In the genomic region with DNA sequence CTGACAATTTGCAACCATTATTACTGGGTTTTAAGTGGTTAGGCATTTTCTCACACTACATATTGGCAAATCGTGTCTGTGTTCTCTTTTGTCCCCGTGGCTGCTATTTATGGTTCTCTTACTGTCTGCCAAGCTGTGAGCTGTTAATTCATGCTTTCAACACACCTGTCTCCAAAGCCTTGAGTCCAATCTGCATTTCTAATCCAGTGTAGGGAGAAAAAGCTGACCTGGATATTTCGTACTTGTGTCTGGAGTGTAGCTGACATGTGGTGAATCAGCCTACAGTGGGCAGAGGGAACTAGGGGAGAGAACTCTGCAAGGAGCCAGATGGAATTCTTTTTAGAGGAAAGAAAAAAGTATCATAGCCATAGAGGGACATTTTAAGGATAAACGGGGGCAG, we compare ENCODE assay signal across 9 mouse cellular contexts. TPM values are rescaled to one million over a fixed set of nuclear protein-coding genes. Genes with fewer than 3 reads are reported as not detected.
DNase-seq lines count a peak whose midpoint lies in the region; ATAC-seq and TF ChIP-seq lines count a peak whose summit lies in the region.
"Had no signal": no experiment of that assay in that cellular context is flagged by ENCODE, and none has a peak within 500 bp of the region (broad histone marks: within the 10 kb centered on the region; RNA-seq: fewer than 3 reads in every experiment).

No protein-coding gene starts in this region.

- H3K9me3 ChIP-seq in limb, embryonic 14.5 days (ENCODE audit: control insufficient read depth, low read length): no peaks in the 10 kb centered on the region
- no peaks in the 10 kb centered on the region for H3K9me3 ChIP-seq in limb, embryonic 10.5 days (replicated peaks)
- no peaks in the 10 kb centered on the region for H3K9me3 ChIP-seq in heart, embryonic 13.5 days
- no peaks in the 10 kb centered on the region for H3K9me3 ChIP-seq in neural tube, embryonic 13.5 days

- no peaks in the 10 kb centered on the region for H3K27me3 ChIP-seq in limb, embryonic 14.5 days (ENCODE audit: control insufficient read depth, insufficient read depth, low read length)
- no peaks in the 10 kb centered on the region for H3K27me3 ChIP-seq in limb, embryonic 10.5 days (ENCODE audit: low read depth, poor library complexity, severe bottlenecking)
- no peaks in the 10 kb centered on the region for H3K27me3 ChIP-seq in heart, embryonic 13.5 days (replicated peaks)
- H3K27me3 ChIP-seq in neural tube, embryonic 13.5 days: no peaks in the 10 kb centered on the region

- H3K27ac ChIP-seq in limb, embryonic 14.5 days (replicated peaks; ENCODE audit: low read depth, low read length): no peak overlapping the region
- no peak overlapping the region for H3K27ac ChIP-seq in limb, embryonic 10.5 days
- H3K27ac ChIP-seq in heart, embryonic 13.5 days (replicated peaks): peak overlapping the region; percentile 30
- H3K27ac ChIP-seq in neural tube, embryonic 13.5 days (replicated peaks): peak overlapping the region; percentile 50; the same call in 1 of the 2 replicates

- no peak overlapping the region for H3K9ac ChIP-seq in limb, embryonic 14.5 days (ENCODE audit: low read depth, low read length, severe bottlenecking)
- H3K9ac ChIP-seq in heart, embryonic 13.5 days: no peak overlapping the region
- H3K9ac ChIP-seq in neural tube, embryonic 13.5 days: no peak overlapping the region

- H3K36me3 ChIP-seq in limb, embryonic 14.5 days (ENCODE audit: control insufficient read depth, insufficient read depth, low read length): no peaks in the 10 kb centered on the region
- H3K36me3 ChIP-seq in limb, embryonic 10.5 days: no peaks in the 10 kb centered on the region
- no peaks in the 10 kb centered on the region for H3K36me3 ChIP-seq in heart, embryonic 13.5 days
- H3K36me3 ChIP-seq in neural tube, embryonic 13.5 days: no peaks in the 10 kb centered on the region

- peak; percentile 9 for DNase-seq in limb, embryonic 14.5 days (ENCODE audit: low spot score)
- DNase-seq in limb, embryonic 10.5 days (ENCODE audit: low spot score): no peak
- peak; percentile 21 to 30 for DNase-seq in cerebellum, postnatal 10 days
- DNase-seq in spleen, adult 18-20 months: no peak
- no peak for DNase-seq in spleen, postnatal 14 days (ENCODE audit: low spot score in 2 of 2)
- DNase-seq: lung, adult 2 months had no signal

- H3K4me1 ChIP-seq in limb, embryonic 14.5 days (ENCODE audit: control insufficient read depth, insufficient read depth, low read length): peaks cover 11% of the 10 kb centered on the region
- peaks cover 9% of the 10 kb centered on the region for H3K4me1 ChIP-seq in limb, embryonic 10.5 days
- H3K4me1 ChIP-seq in heart, embryonic 13.5 days: peaks cover 49% of the 10 kb centered on the region
- peaks cover 28% of the 10 kb centered on the region for H3K4me1 ChIP-seq in neural tube, embryonic 13.5 days (replicated peaks)

- H3K4me3 ChIP-seq in limb, embryonic 14.5 days (replicated peaks; ENCODE audit: low read length): no peak overlapping the region
- H3K4me3 ChIP-seq in limb, embryonic 10.5 days: no peak overlapping the region
- no peak overlapping the region for H3K4me3 ChIP-seq in heart, embryonic 13.5 days
- H3K4me3 ChIP-seq in neural tube, embryonic 13.5 days: no peak overlapping the region
- H3K4me3 ChIP-seq: myocyte had no signal

- 0 out of 2 replicates have a peak, but pooled peaks have one; percentile 34 for ATAC-seq in limb, embryonic 14.5 days (ENCODE audit: low FRiP score, low read depth)
- ATAC-seq in heart, embryonic 13.5 days (ENCODE audit: extremely low read depth, insufficient number of reproducible peaks, low FRiP score, low TSS enrichment): no peak
- no peak for ATAC-seq in neural tube, embryonic 13.5 days (ENCODE audit: low read depth)

- no peak overlapping the region for H3K4me2 ChIP-seq in limb, embryonic 14.5 days (replicated peaks; ENCODE audit: low read depth, low read length, severe bottlenecking)
- H3K4me2 ChIP-seq in heart, embryonic 13.5 days: peak overlapping the region; percentile 34
- no peak overlapping the region for H3K4me2 ChIP-seq in neural tube, embryonic 13.5 days

- 45% methylated on average over 4 of the region's 4 CpGs for WGBS in limb, embryonic 14.5 days
- WGBS in limb, embryonic 10.5 days: 80% methylated on average over 4 of the region's 4 CpGs
- WGBS in heart, embryonic 13.5 days: 35% methylated on average over 4 of the region's 4 CpGs
- 48% methylated on average over 4 of the region's 4 CpGs for WGBS in neural tube, embryonic 13.5 days

- TF ChIP-seq POLR2A in limb, embryonic 14.5 days (IDR thresholded peaks at IDR 0.05; ENCODE audit: borderline replicate concordance, extremely low read depth, insufficient read depth, insufficient read length): no peak

RNA-seq across cellular contexts. Expression of a gene that starts 35.0 kb away (rescaled TPM):
- polyA plus RNA-seq in limb, embryonic 14.5 days (2012; rRNA removed): 10.7 and 11.4 TPM in 2 replicates
- polyA plus RNA-seq in limb, embryonic 14.5 days (2014; fragmentation: Nextera tagmentation; extraction: Ambion mirVana): 30.9 and 35.4 TPM in 2 replicates
- polyA plus RNA-seq in limb, embryonic 10.5 days (2016; fragmentation: Nextera tagmentation; extraction: Ambion mirVana): 25.4 and 25.6 TPM in 2 replicates
- 18.9 and 21.6 TPM in 2 replicates for polyA plus RNA-seq in heart, embryonic 13.5 days (2015; fragmentation: Nextera tagmentation; extraction: Ambion mirVana)
- polyA plus RNA-seq in neural tube, embryonic 13.5 days (2015; fragmentation: Nextera tagmentation; extraction: Ambion mirVana): 60.2 and 60.3 TPM in 2 replicates

Comparison
In these comparisons a context has a peak if more than half of its experiments do, and no peak if none do; other contexts are left out.
1. DNase-seq: peak in limb, embryonic 14.5 days (single experiment) and cerebellum, postnatal 10 days (2 of 2); none in limb, embryonic 10.5 days (single experiment), spleen, adult 18-20 months (0 of 2) and spleen, postnatal 14 days (0 of 2).
2. H3K27ac ChIP-seq: peak in heart, embryonic 13.5 days (single experiment) and neural tube, embryonic 13.5 days (single experiment); none in limb, embryonic 14.5 days (single experiment) and limb, embryonic 10.5 days (single experiment).